Mouse (Mus musculus) mature B cell (primary cell): ENCODE data around the gene Ctag2.

Experiments
- in situ Hi-C: fragments of 300-500 bp; cut with MboI; formaldehyde crosslinking; loops from 2 replicates; pipeline ENCODE4 v1.14.3; 2019

The Ctag2 gene

DNA sequence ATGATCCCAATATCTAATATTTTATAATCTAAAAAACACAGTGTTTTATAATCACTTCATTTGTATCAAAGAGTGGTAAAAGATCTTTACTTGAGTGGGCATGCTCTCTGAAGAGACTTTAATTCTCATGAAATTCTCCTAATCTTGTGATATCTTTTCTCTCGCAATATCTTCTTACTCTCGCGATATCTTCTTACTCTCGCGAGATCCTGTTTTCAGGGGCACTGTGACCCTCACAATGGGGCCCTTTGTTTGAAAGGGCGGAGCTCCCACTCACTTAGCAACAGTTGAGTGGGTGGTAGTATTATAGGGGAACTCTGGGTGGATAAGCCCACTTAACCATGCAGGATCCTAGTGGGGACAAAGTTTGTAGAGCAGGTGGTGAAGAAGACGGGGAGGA, at the start of gene Ctag2:
Gene Ctag2, plus strand, starts transcription at position 301 of the 400 bp plus-strand sequence.
- in situ Hi-C loops = no loop called here
